Mouse (Mus musculus) lung, postnatal 14 days (tissue): ENCODE results near the gene Rad23a.

Experiments used
- DNase-seq: peaks from one replicate; pipeline ENCODE4 v3.0.0; 2021

The Rad23a gene

DNA sequence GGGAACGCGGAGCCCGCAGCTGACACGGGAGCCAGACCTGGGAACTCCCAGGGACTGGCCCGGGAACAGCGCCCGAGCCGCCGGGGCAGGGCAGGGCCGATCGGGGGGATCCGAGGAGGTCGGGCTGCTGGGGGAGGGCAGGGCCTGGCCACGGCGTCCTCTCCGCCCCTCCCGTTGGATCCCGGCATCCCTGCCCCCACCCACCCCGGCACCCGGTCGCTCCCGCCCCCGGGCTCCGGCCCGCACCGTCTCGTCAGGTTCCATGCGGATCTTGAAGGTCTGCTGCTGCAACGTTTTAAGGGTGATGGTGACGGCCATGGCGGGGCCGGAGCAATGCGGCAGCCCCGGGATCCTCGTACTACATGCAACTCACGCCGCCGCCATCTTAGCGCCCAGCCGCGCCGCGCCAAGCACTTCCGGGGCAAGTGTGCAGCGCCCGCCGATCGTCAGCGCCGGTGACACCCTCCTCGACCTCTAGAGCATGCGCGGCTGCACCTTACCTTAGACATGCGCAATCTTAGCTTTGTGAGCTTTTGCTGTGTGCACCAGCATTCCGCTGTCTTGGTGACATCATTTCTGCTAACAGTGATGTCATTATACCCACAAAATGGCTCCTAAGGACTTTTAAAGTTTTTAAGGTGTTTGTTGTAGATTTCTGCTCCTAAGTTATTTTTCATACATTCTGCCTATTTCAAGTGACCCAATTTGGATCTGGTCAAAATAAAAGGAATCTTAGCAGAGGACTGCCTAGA lies at the start of gene Rad23a:
Rad23a (minus strand) TSS at position 418 of the 752 bp plus-strand sequence.
- DNase-seq: peak; percentile 90

DNA sequence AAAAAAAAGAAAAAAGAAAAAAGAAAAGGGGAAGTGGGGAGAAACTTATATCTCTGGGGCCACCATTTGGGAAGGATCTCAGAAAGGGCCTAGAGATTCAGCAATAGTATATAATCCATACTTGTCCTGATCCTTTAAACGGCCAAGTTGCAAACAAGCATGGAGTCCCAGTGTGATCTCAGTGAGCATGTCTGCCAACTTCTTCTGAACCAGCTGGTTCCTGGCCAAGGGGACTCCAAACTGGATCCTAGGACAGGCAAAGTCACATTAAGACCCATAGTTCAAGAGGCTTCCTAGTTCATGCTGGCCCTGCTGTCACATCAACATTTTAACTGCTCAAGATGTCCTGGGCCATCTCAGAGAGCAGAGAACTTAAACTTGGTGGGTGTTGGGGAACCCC lies 48.7 kb upstream of the Rad23a start:
- no peak for DNase-seq

DNA sequence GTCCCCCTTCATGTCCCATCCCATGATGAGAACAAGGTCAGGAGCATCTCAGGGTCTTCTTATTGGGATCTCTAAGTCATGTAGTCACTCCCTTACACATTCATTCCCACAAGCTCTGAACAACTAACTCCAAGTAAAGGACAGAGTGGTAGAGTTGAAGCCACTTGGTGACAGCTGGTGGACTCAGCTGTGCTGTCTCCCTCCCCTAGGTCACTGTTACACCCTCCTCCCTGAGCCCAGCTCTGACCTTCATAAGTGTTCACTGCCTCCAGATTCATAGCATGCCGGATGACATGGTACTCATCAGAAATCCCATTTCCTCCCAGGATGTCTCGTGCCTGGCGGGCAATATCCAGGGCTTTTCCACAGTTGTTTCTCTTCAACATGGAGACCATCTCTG lies 47.8 kb upstream of the Rad23a start:
- no peak for DNase-seq

DNA sequence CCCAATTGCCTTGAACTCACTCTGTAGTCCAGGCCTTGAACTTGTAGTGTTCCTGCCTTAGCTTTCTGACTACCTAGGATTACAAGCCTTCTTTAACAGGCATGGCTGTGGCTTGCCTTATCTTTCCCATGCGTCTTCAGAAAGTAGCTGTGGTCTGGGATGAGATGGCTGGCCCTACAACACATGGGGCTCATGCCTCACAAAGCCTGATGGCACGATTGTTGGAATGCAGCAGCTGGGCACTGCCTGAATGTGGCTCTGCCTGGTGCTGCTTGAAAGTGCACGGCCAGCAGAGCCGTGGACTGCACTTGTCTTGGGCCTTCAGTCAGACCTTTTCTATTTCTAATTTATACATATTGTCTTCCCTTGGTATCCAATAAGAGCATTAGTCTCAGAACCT lies 44.3 kb upstream of the Rad23a start:
- DNase-seq: no peak

DNA sequence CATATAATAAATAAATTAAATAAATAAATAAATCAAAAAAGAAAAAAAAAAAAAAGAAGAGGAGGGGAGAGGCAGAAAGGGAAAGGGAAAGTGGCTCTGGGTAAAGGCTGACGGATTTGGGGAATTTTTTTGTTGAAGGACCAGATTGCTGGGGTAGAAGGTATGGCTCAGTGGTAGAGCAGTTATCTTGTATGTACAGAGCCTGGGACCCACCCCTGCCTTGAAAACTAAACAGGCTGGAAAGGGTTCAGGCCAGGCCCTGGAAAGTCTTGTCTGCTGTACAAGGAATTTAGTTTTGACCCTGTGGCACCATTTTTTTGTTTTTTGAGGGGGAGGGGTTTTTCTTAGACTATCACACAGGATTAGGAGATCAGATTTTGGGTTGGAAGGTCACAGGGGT lies 38.5 kb upstream of the Rad23a start:
- DNase-seq: no peak

DNA sequence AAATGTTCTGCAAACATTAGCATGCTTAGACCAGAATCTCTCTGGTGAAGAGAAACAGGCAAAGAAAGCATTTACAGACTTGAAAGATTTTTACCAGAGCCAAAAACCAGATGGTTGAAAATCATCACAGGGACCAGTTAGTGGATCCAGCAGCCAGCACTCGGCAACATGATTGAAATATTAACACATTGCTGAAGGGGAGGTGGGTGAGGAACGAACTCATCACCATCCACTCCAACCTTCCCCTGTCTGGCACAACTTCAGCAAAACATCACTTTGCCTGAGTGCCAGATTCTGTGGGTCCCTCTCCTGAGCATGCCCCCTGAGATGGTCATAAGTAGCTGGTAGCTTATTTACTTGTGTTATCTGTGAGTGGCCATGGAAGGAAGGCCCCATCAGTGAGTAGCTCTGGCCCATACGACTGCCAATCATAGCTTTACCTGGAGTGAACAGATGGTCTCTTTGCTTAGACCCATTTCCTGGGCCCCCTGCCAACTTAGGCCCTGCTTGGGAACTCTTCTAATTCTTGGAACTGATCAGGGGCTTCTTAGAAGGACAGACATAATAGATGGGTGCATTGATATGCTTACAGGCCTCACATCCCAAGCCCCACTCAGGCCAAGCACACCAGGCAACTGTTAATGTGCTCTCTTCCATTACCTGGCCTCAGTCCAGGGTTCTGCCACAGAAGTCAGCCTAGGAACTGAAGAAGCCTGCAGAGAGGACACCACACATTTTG lies 37.0 kb upstream of the Rad23a start:
- no peak for DNase-seq

DNA sequence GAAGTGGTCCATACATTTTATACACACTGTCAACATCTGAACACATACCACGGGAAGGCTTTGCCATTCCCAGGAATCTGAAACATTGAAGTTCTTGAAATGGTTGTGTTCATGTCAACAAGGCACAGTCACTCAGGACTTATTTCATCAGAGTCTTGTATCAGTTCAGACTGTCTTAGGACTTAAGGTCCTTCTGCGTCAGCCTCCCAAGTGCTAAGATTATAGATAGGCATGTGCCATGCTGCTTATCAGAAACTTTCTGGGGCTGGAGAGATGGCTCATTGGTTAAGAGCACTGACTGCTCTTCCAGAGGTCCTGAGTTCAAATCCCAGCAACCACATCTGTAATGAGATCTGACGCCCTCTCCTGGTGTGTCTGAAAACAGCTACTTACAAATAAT lies 33.9 kb upstream of the Rad23a start:
- DNase-seq: no peak

DNA sequence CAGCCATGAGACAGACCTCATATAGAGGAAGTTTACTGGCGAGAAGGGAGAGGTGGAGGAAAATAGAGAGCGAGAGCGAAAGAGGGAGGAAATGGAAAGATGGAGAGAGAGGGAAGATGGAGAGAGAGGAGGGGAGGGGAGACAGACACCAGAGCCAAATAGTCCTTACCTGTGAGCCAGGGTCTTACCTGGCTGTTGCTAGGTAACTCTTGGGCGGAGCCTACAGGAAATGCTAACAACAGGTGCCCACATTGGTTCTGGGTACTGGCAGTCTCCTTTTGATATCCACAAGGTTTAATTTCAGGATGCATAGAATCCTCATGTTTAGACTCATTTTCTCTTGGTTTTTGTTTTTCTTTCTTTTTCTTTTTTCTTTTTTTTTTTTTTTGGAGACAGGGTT lies 32.6 kb upstream of the Rad23a start:
- no peak for DNase-seq

DNA sequence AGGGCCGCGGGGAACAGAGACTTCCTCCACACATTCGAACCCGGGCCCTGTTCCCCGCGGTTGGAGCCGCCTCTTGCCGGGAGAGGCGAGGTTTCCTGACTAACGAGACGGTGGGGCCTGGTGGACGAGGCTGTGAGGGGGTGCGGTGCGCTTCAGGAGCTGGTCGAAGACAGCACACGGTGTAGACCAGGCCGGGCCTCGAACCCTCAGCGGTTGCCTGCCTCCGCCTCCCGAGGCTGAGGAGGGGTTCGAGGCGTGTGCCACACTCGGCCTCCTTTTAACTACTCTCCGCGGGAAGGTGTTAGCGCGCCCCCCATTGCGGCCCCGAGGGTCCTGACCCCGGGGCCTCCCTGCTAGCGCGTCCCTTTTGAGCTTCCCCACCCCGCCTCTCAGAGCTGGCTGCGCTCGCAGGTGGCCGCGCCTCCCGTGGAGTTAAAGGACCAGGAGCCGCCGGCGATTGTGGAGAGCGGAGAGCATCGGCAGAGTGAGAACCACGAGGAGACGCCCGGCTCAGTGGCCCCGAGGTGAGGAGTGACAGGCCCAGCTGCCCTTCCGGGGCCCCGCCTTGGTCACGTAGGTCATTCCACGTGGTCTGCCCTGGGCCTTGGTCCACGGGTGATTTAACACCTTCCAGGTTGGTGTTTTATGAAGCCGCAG lies 32.0 kb upstream of the Rad23a start:
- DNase-seq: peak; percentile 24

DNA sequence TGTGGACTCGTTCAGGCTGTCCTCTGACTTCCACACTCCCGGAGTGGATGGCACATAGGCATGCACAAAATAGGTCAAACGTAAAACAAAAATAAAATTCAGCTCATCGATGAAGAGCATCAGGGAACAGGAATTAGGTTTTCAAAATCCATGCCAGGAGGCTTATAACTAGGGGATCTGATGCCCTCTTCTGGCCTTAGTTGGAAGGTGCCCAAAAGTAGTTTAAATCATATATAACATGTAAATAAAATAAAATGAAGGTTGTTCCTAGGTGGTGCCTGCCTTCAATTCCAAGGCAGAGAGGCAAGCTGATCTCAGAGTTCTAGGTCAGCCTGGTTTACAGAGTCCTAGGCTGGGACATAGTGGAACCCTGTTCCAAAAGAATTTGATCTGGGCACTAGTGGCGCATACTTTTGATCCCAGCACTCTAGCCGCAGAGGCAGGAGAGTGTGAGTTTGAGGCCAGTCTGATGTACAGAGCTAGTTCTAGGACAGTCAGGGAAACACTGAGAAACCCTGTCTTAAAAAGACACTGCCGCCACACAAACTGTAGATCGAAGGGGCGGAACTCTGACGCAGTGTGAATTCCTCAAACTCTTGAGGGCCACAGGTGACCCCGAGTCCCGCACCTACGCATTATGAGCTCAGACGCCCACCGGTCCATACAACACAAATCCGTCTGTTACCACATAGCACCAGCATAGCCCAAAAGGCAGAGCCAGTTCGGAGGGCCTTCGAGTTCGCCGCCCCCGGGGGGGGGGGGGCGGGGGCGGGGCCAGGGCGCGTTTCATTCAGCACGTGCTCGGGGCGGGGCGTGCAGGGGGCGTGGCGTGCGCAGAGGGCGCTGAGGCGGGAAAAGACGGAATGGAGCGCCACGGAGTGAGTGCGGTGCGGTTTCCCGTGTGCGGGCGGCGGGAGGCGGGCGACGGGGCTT lies 31.2 kb upstream of the Rad23a start, which contains the start of gene Syce2:
Syce2 (plus strand) TSS at position 736 of the 933 bp plus-strand sequence.
- peak; percentile 85 for DNase-seq

DNA sequence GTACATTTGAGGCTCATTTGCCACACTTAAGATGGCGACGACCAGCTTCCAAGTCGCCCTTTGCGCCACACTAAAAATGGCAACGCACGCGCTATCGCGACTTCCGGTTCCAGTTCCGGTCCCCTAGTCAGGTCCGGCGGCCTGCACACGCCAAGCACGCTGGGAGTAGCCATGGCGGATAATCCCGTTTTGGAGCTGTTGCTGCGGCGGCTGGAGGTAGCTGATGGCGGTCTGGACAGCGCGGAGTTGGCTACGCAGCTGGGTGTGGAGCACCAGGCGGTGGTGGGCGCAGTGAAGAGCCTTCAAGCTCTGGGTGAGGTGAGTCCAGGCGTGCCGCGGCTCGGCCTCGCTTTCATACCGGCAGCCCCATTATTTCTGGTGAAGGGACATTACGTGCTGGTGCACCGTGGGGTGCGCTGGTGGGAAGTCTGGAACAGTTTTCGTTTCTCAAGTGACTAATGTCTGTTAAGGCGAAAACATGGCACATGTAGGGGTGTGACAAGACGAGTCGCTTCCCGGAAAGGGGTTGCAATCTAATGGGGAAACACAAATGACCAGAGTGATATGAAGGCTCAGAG lies 16.5 kb upstream of the Rad23a start, which contains the start of gene Farsa:
Farsa (plus strand) TSS at position 126 of the 578 bp plus-strand sequence.
- DNase-seq: peak; percentile 94

DNA sequence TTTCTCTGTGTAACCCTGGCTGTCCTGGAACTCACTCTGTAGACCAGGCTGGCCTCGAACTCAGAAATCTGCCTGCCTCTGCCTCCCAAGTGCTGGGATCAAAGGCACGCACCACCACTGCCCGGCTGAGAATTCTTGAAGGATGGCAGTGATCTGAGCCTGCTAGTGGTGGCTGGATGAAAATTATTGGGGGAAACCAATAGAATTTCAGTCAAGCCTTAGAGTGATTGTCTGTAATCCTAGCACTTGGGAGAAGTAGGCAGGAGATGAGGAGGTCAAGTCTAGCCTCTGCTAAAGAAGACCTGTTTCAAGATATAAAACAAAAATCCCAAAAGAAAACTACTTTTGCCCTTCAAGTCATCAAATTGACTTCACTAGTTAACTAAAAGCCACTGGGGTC lies 16.0 kb upstream of the Rad23a start:
- no peak for DNase-seq

DNA sequence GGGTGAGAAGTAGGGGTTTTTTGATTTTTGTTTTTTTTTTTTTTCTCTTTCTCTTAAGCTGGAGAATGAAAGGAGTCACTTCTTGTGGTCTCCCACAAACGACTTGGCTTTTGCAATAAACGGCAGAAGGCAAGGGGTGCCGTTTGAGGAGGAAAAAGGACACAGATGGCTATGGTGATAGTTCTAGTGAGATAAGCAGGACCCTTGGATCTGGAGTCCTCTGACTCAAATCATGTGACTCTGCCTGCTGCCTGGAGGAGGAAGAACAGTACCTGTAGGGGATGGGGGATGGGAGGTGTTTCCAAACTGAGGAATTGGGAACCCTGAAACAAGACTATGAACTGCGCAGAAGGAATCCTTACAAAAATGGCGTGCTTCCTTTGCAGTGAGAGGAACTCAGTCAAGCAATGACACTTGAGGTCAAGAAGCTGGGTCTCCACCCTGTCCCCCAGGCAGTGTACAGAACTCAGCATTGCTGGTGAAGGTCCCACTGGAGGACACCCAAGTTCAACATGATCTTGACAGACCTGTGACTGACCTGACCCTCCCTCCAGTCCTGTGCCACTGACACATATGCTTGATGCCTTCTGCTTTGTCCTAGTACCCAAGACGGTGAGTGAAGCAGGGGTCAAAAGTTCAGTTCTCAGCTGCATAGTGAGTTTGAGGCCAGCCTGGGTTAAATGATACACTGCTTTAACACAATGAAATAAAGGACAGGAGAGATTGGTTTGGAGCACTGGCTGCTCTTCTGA lies 7.4 kb upstream of the Rad23a start:
- no peak for DNase-seq

DNA sequence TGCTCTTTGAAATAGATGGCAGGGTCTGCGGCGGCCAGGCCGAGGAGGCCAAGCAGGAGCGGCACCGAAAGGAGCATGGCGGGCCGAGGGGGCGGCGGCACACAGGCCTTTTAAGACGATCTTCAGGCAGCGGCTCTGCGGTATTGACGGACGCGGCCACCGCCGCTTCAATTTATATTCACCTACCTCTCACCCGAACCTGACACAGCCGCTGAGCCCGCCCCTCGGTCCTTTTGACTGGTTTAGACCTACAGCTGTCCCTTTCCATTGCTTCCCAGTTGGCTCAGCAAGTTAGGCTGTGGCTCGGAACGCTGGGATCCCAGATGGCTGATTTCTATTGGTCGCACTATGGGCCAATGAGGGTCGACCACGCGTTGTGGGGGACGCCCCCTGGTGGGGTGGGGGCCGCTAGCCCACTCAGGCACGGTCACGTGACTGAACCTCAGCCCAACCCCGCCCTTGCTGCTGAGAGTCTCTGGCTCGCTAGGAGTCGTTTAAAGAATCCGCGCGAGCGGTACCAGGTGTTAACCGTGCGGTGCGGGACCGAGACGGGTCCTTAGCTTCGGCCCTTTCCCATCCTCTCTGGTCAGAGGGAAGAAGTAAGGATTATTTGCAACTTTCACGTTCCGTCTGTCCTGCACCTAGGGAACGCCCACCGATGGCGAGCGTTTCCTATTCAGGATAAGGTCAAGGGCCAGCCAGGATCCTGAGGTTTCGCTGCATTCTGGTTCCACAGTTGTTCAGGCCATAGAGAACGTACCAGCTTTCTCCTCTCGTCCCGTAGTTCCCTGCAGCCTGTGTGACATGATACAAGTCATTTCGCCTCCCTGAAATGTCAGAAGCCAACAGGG lies 6.5 kb upstream of the Rad23a start, which contains the start of gene Calr:
Calr (minus strand) TSS at position 213 of the 851 bp plus-strand sequence.
- peak; percentile 99 for DNase-seq

DNA sequence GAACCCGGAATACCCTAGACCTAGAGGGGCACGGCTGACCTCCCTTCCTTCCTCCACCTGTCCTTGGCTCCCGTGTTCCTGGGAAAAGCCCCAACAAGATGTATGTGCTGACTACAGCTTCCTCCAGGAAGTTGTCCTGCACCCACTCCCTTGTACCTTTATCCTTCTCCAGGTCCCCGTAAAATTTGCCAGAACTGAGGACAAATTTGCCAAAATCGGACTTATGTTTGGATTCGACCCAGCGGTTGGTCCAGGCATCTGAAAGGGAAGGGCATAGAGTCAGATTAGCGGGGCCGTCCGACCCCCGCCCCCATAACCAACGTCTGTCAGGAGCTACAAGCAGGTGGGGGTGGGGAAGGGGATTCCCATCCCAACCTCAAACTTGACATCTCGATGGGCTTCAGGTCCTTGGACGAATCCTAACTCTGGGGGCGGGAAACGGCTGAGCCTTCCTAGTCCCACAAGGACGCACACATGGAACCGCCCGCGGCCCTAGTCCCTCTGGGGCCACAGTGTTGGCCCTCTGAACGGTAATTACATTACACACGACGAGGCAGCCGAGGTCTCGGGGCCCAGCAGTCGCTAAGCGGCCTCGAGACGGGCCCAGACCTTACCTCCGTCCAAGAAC lies 5.7 kb upstream of the Rad23a start:
- no peak for DNase-seq

DNA sequence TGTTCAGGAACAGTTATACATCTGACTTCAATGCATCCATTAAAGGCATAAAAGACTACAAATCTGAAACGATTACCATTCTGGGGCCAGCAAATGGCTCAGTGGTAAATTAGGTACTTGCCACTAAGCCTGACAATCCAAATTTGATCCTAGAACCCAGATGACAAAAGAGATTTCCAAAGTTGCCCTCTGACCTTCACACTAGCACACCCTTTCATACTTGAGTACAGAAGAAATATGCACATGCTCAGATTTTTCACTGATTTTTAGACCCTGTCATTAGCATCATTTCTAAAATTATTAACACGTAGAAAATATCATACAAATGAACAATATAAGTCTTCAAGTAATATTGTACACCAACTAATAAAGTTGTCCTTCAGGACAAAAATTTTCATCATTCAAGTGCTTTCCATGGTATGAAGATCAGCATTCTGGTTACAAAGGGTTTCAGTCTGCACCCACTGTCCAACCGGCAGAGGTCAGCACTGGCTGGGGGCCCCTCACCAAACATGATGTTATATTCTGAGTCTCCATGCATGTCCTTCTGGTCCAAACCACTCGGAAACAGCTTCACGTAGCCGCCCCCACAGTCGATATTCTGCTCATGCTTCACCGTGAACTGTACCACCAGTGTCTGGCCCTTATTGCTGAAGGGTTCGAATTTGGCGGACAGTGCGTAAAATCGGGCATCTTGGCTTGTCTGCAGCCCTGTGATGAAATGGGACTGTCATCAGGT lies 5.1 kb upstream of the Rad23a start:
- DNase-seq: peak; percentile 42

DNA sequence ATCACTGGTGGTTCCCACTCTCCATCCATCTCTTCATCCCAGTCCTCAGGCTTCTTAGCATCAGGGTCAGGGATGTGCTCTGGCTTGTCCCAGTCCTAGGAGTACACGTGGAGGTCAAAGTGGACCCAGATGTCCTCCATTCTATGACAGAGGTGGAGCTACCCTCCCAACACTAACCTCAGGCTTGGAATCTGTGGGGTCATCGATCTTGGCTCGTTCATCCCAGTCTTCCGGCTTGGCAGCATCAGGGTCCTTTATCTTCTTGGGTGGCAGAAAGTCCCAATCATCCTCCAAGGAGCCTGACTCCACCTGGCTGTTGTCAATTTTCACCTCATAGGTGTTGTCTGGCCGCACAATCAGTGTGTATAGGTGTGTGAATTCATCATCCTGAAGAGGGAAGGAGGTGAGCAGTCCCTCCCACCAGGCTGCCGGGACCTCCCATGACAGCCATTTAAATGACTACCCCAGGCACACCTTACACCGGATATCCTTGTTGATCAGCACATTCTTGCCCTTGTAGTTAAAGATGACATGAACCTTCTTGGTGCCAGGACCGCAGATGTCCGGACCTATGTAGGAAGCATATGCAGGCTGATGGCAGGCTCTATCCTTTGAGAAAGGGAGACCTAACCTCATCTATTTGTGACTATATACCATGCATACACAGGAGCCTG lies 4.1 kb upstream of the Rad23a start:
- no peak for DNase-seq

DNA sequence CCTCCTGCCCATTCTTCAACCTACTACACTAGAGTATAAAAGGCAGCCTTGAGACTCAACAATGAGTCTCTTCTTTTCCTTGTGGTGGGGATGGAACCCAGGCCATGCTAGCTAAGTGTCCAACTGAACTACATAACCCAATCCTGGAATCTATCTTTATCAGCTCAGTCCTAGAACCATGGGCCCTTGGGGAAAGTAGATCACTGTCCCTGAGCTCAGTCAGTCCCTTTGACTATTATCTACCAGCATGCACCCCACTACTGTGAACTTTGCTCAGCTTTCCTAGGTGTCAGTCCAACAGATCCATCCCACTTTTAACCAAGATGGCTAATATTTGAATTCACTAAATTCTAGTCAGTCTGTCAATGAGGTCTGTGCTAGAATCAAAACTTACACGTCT lies 1.0 kb upstream of the Rad23a start:
- no peak for DNase-seq

DNA sequence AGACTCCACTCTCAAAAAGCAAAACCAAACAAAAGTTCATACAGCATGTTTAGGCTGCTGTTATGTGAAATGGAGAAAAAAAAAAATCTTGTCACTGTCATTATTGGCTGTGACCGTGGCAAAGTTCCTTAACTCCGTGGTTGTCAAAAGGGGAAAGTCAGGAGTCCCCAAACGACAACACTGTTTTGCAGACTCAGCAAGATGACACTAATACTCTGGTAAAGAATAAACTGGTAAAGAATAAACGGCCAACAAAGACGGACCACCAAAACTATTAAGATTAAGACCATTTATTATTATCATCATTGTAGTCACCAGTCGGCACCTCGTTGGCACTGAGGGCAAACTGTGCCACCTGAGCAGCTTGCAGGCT lies 604 bp downstream of the Rad23a start:
- no peak for DNase-seq
